Mouse (Mus musculus) urinary bladder, postnatal 36 days (tissue): ENCODE measurements at regions not wholly inside any gene's neighbourhood (a gene's known extent, or its start where the extent isn't known, plus 50 kb on each side); places are given as distances from the start of the nearest gene placed in this dataset.

Source experiments
- DNase-seq, 2 experiments: peaks; one replicate each; pipeline ENCODE4 v3.0.0; 2022; ENCODE audit warnings: low spot score in 2 of 2, mixed read lengths in 1 of 2

GRCm38 (mm10) chr3:126491251-126491913, 104.7 kb upstream of the Camk2d start:
- no peak for DNase-seq

DNA sequence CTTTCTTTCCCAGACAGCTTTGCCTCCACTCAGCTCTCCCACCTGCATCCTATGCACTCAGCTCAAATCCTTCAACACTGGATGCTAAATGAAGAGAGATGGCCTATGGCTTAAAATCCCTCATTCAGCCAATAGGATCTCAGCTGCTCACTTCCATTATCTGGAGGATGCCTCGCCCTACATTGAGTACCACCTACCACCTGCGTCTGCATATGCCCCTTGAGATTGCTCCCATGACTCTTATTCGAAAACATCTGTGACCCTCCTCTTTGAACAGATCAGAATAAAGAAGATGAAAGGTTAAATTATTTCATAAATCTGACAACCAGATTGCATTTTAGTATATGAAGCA, 104.2 kb upstream of the Camk2d start:
- DNase-seq: no peak

- no peak for DNase-seq
Measured at GRCm38 (mm10) chr3:126498823-126499222, 97.3 kb upstream of the Camk2d start.

DNA sequence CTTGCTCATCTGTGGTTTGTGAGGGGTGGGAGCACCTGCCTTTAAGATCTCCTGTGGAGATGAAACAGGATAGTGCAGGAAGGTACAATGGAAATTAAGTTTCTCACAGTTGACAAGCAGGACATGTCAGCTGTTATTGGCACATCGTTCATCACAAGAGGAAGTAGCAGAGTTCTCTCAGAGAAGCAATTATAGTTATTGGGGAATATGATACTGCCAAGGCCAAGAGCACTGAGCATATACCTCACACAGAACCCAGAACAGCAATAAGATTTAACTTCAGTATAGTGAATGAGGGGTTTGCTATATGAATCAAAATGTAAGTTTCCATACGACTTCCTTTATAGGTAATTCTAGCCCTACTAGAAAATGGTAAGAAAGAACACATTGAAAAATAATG, 95.9 kb upstream of the Camk2d start:
- DNase-seq: no peak

GRCm38 (mm10) chr3:126501826-126502225, 94.3 kb upstream of the Camk2d start:
- DNase-seq: no peak

GRCm38 (mm10) chr3:126505685-126506084, 90.4 kb upstream of the Camk2d start:
- no peak for DNase-seq

GRCm38 (mm10) chr3:126514842-126515241, 81.3 kb upstream of the Camk2d start:
- DNase-seq: no peak

DNA sequence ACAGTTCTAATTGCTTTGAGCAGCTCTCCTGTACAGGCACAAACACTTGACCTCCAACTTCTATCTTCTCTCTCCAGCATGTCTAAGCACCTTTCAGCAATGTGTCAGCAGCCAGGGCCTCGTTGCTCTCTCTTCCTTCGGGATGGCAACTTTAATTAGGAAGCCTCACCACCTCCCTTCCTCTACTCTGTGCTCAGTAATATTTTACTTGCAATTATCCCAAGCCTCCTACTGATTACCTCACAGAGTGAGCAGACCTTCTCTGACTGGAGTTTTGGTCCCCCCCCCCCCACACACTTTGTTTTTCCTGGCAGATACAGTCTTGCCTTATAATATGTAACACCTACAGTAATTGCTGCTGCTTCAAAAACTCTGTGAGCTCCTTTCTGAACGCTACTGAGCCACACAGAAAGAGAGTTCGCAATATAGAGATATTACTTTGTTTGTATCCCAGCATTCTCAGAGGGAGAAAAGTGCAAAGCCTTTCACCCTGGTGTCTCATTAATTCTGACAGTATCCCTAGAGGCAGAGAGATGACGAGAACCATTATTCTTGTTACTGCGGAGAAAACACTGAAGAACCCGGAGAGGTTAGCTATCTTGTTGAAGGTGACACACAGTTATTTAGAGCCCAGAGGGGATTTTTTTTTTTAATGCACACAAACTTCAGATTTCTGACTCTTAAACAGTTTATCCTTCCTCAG, 61.8 kb upstream of the Camk2d start:
- no peak for DNase-seq

- DNase-seq: no peak
Measured at GRCm38 (mm10) chr3:126535340-126535739, 60.8 kb upstream of the Camk2d start.

DNA sequence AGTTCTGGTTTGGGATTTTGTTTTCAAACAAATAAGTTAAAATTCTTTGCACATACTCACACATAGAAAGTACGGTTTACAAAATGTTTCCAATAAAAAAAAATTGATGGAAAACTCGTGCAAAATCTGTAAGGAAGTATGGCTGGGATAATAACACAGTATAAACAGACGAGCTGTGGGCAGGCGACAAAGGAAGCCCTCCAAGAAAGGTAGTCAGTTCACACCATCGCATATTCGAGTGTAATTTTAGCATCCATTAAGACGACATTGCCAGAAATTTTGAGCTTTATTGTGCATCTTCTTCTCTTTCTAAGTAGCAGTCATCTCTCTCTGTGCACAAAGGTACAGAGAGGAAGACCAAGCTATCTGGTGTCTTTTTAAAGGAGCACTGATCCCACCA, 57.6 kb upstream of the Camk2d start:
- DNase-seq: no peak

- DNase-seq: peak in 1 of 2 experiments; percentile 3
Measured at GRCm38 (mm10) chr3:126541105-126541504, 55.0 kb upstream of the Camk2d start.
